Mouse (Mus musculus): Measurements from ENCODE around the gene Hps6. TPM values are rescaled to one million over a fixed set of nuclear protein-coding genes. Genes with fewer than 3 reads are reported as not detected.
"Not testable (repeated sequence)": the region's sequence is repeated elsewhere in the genome, so short reads cannot be mapped to it uniquely, and the experiment has no call there.

The Hps6 gene
- total RNA-seq (2018; cell fraction: chromatin; rRNA removed): 10 to 100 TPM in 3 of 26 experiments, 1 to 10 TPM in 23; 2.3 to 11.7 (median 6.8) TPM
- total RNA-seq (2018; cell fraction: cytosol; rRNA removed): 10 to 100 TPM in 7 of 26 experiments, 1 to 10 TPM in 19; 5.4 to 13.8 (median 8.9) TPM
- 10 to 100 TPM in 8 of 26 experiments, 1 to 10 TPM in 18; 4.7 to 18.3 (median 8.8) TPM for total RNA-seq (2018; cell fraction: nucleus; rRNA removed)
- polyA plus RNA-seq (2018): 5.1 to 9.8 TPM (median 9.4 TPM) in 3 replicates

GRCm38 (mm10) chr19:46003371-46004226 lies at the start of gene Hps6:
TSS of gene Hps6 (plus strand) at chr19:46003508.
- peaks cover 34% of the 10 kb centered on the region for H3K79me2 ChIP-seq (ENCODE audit: inconsistent target)
- peak within 1 kb of the TSS; percentile 48 for H3K4me3 ChIP-seq (ENCODE audit: inconsistent target)
- under 1% methylated on average over 66 of the region's 70 CpGs for WGBS (ENCODE audit: missing documents)
- peak within 1 kb of the TSS; percentile 51 for H3K27ac ChIP-seq
- H3K36me3 ChIP-seq (ENCODE audit: inconsistent target): no peaks in the 10 kb centered on the region

- peaks cover 15% of the 10 kb centered on the region; the same call in 1 of the 2 replicates for H3K36me3 ChIP-seq (ENCODE audit: inconsistent target)
- 90% methylated on average over 7 of the region's 7 CpGs for WGBS (ENCODE audit: missing documents)
- H3K79me2 ChIP-seq (ENCODE audit: inconsistent target): no peaks in the 10 kb centered on the region
- H3K27ac ChIP-seq: no peak overlapping the region
- no peak overlapping the region for H3K4me3 ChIP-seq (ENCODE audit: inconsistent target)
Measured at GRCm38 (mm10) chr19:45956736-45957135, 46.6 kb upstream of the Hps6 start.

- Histone ChIP-seq H3K4me3 (ENCODE audit: inconsistent target) (no peak overlapping the region), H3K36me3 (ENCODE audit: inconsistent target) (peaks cover 27% of the 10 kb centered on the region; the same call in 1 of the 2 replicates), H3K27ac (no peak overlapping the region), H3K79me2 (ENCODE audit: inconsistent target) (no peaks in the 10 kb centered on the region)
- WGBS (ENCODE audit: missing documents): 90% methylated on average over 5 of the region's 5 CpGs
Measured at GRCm38 (mm10) chr19:45960770-45961169, 42.5 kb upstream of the Hps6 start.

GRCm38 (mm10) chr19:45984379-45984778 lies 18.9 kb upstream of the Hps6 start:
- Histone ChIP-seq H3K79me2 (ENCODE audit: inconsistent target) (peaks cover 7% of the 10 kb centered on the region; the same call in 1 of the 2 replicates), H3K4me3 (ENCODE audit: inconsistent target) (no peak overlapping the region), H3K27ac (peak overlapping the region; percentile 58), H3K36me3 (ENCODE audit: inconsistent target) (no peaks in the 10 kb centered on the region)

- Histone ChIP-seq H3K4me3 (ENCODE audit: inconsistent target) (no peak overlapping the region), H3K79me2 (ENCODE audit: inconsistent target) (peaks cover 30% of the 10 kb centered on the region; the same call in 1 of the 2 replicates), H3K36me3 (ENCODE audit: inconsistent target) (no peaks in the 10 kb centered on the region), H3K27ac (no peak overlapping the region)
- 94% methylated on average over 3 of the region's 3 CpGs for WGBS (ENCODE audit: missing documents)
Measured at GRCm38 (mm10) chr19:45988238-45988637, 15.1 kb upstream of the Hps6 start.

- H3K79me2 ChIP-seq (ENCODE audit: inconsistent target): peaks cover 52% of the 10 kb centered on the region; the same call in 1 of the 2 replicates
- WGBS (ENCODE audit: missing documents): 94% methylated on average over 3 of the region's 3 CpGs
- H3K27ac ChIP-seq: no peak overlapping the region
- H3K4me3 ChIP-seq (ENCODE audit: inconsistent target): no peak overlapping the region
- H3K36me3 ChIP-seq (ENCODE audit: inconsistent target): no peaks in the 10 kb centered on the region
Measured at GRCm38 (mm10) chr19:45991171-45991570, 12.1 kb upstream of the Hps6 start.

GRCm38 (mm10) chr19:45993441-45993840 lies 9.9 kb upstream of the Hps6 start:
- not testable (repeated sequence) for H3K27ac ChIP-seq; H3K36me3 ChIP-seq (ENCODE audit: inconsistent target); H3K4me3 ChIP-seq (ENCODE audit: inconsistent target)
- peaks cover 55% of the 10 kb centered on the region; the same call in 1 of the 2 replicates for H3K79me2 ChIP-seq (ENCODE audit: inconsistent target)
- 95% methylated on average over 6 of the region's 6 CpGs for WGBS (ENCODE audit: missing documents)

GRCm38 (mm10) chr19:45993981-45994737 lies 9.1 kb upstream of the Hps6 start:
- peaks cover 55% of the 10 kb centered on the region; the same call in 1 of the 2 replicates for H3K79me2 ChIP-seq (ENCODE audit: inconsistent target)
- H3K36me3 ChIP-seq (ENCODE audit: inconsistent target): no peaks in the 10 kb centered on the region
- WGBS (ENCODE audit: missing documents): 97% methylated on average over 13 of the region's 13 CpGs
- H3K27ac ChIP-seq: no peak overlapping the region
- H3K4me3 ChIP-seq (ENCODE audit: inconsistent target): no peak overlapping the region

GRCm38 (mm10) chr19:45997365-45997764 lies 5.9 kb upstream of the Hps6 start:
- H3K4me3 ChIP-seq (ENCODE audit: inconsistent target): peak overlapping the region; percentile 55
- peaks cover 39% of the 10 kb centered on the region; the same call in 1 of the 2 replicates for H3K79me2 ChIP-seq (ENCODE audit: inconsistent target)
- 45% methylated on average over 5 of the region's 5 CpGs for WGBS (ENCODE audit: missing documents)
- H3K27ac ChIP-seq: peak overlapping the region; percentile 55
- no peaks in the 10 kb centered on the region for H3K36me3 ChIP-seq (ENCODE audit: inconsistent target)

- Histone ChIP-seq H3K36me3 (ENCODE audit: inconsistent target) (no peaks in the 10 kb centered on the region), H3K79me2 (ENCODE audit: inconsistent target) (peaks cover 34% of the 10 kb centered on the region; the same call in 1 of the 2 replicates), H3K27ac (peak within 1 kb of the TSS; percentile 55), H3K4me3 (ENCODE audit: inconsistent target) (peak within 1 kb of the TSS; percentile 55)
- WGBS (ENCODE audit: missing documents): under 1% methylated on average over 51 of the region's 76 CpGs
Measured at GRCm38 (mm10) chr19:45997785-45998693, 5.3 kb upstream of the Hps6 start, which contains the start of gene Armh3. TSS of gene Armh3 (minus strand) at chr19:45998488.

- Histone ChIP-seq H3K79me2 (ENCODE audit: inconsistent target) (peaks cover 32% of the 10 kb centered on the region; the same call in 1 of the 2 replicates), H3K4me3 (ENCODE audit: inconsistent target) (peak overlapping the region; percentile 40), H3K27ac (no peak overlapping the region), H3K36me3 (ENCODE audit: inconsistent target) (no peaks in the 10 kb centered on the region)
- WGBS (ENCODE audit: missing documents): 9% methylated on average over 8 of the region's 8 CpGs
Measured at GRCm38 (mm10) chr19:45998694-45999217, 4.6 kb upstream of the Hps6 start.

GRCm38 (mm10) chr19:45999378-45999777 lies 3.9 kb upstream of the Hps6 start:
- peaks cover 34% of the 10 kb centered on the region for H3K79me2 ChIP-seq (ENCODE audit: inconsistent target)
- H3K36me3 ChIP-seq (ENCODE audit: inconsistent target): no peaks in the 10 kb centered on the region
- no peak overlapping the region for H3K4me3 ChIP-seq (ENCODE audit: inconsistent target)
- H3K27ac ChIP-seq: no peak overlapping the region
- WGBS (ENCODE audit: missing documents): 60% methylated on average over 1 of the region's 1 CpGs

- Histone ChIP-seq H3K36me3 (ENCODE audit: inconsistent target) (no peaks in the 10 kb centered on the region), H3K27ac (peak overlapping the region; percentile 51), H3K79me2 (ENCODE audit: inconsistent target) (peaks cover 34% of the 10 kb centered on the region), H3K4me3 (ENCODE audit: inconsistent target) (no peak overlapping the region)
- WGBS (ENCODE audit: missing documents): 18% methylated on average over 9 of the region's 9 CpGs
Measured at GRCm38 (mm10) chr19:46002279-46002678, 1.0 kb upstream of the Hps6 start.
